Mouse (Mus musculus) forebrain, embryonic 11.5 days (tissue): Measurements from ENCODE around the gene Wfdc6a. TPM values are rescaled to one million over a fixed set of nuclear protein-coding genes. Genes with fewer than 3 reads are reported as not detected.
"Not testable (repeated sequence)": the region's sequence is repeated elsewhere in the genome, so short reads cannot be mapped to it uniquely, and the experiment has no call there.

Source experiments
- ATAC-seq: fragments of 200-750 bp; cut with Nextera tagmentation; replicated peaks from 2 replicates; pipeline ENCODE4 v1.8.0; 2017; ENCODE audit warnings: moderate TSS enrichment; ENCODE audit not compliant: low FRiP score
- DNase-seq: peaks from one replicate; pipeline ENCODE4 v3.0.0-alpha.2; 2017; ENCODE audit warnings: low spot score
- H3K27ac ChIP-seq: fragments of 300-500 bp; sonication (generic); 2 replicates; pipeline ENCODE4 v1.5.1; 2014; ENCODE audit warnings: low read depth, low read length
- H3K27me3 ChIP-seq: fragments of 300-500 bp; sonication (generic); 2 replicates; pipeline ENCODE4 v1.6.1; 2014; ENCODE audit warnings: mild to moderate bottlenecking, low read length, mixed read lengths; ENCODE audit not compliant: control insufficient read depth, insufficient read depth
- H3K36me3 ChIP-seq: fragments of 300-500 bp; sonication (generic); 2 replicates; pipeline ENCODE4 v1.6.1; 2014; ENCODE audit warnings: mild to moderate bottlenecking, low read length, moderate library complexity, mixed read lengths; ENCODE audit not compliant: control insufficient read depth, insufficient read depth
- H3K4me1 ChIP-seq: fragments of 300-500 bp; sonication (generic); replicated peaks from 2 replicates; pipeline ENCODE4 v1.6.1; 2014; ENCODE audit warnings: low read length, mixed read lengths; ENCODE audit not compliant: control insufficient read depth, insufficient read depth
- H3K4me2 ChIP-seq: fragments of 300-500 bp; sonication (generic); 2 replicates; pipeline ENCODE4 v1.6.1; 2014; ENCODE audit warnings: low read depth, mild to moderate bottlenecking, low read length, moderate library complexity, mixed read lengths; ENCODE audit not compliant: severe bottlenecking
- H3K4me3 ChIP-seq: fragments of 300-500 bp; sonication (generic); 2 replicates; pipeline ENCODE4 v1.5.1; 2014; ENCODE audit warnings: low read depth, low read length
- H3K9ac ChIP-seq: fragments of 300-500 bp; sonication (generic); 2 replicates; pipeline ENCODE4 v1.6.1; 2014; ENCODE audit warnings: low read length
- H3K9me3 ChIP-seq: fragments of 300-500 bp; sonication (generic); 2 replicates; pipeline ENCODE4 v1.6.1; 2016; ENCODE audit warnings: low read length, mixed read lengths; ENCODE audit not compliant: control insufficient read depth
- WGBS: fragments of 180-500 bp; shearing (Covaris S2); extraction: QIAGEN DNeasy Blood & Tissue Kit; methylation state at CpG from one replicate; pipeline ENCODE4 v1.1.7; 2014; 5-methylcytosine and 5-hydroxymethylcytosine counted together
- polyA plus RNA-seq: library from polyadenylated mRNA; unstranded; fragments of >200 nt; fragmentation: Nextera tagmentation; extraction: Ambion mirVana; gene quantifications from 2 replicates; pipeline ENCODE4 v1.2.1, GENCODE M21; 2014

Gene Wfdc6a
- polyA plus RNA-seq, 1 experiment from 2014 or later, result not detected

GRCm38 (mm10) chr2:164593494-164593893, 8.2 kb upstream of the Wfdc6a start, which contains the start of gene Eppin:
TSS of gene Eppin (minus strand) at chr2:164593594.
- no peaks in the 10 kb centered on the region for H3K9me3 ChIP-seq
- H3K4me3 ChIP-seq, result no peak within 1 kb of the TSS
- no peak within 1 kb of the TSS for H3K9ac ChIP-seq
- no peaks in the 10 kb centered on the region for H3K4me1 ChIP-seq
- H3K27ac ChIP-seq, result no peak within 1 kb of the TSS
- no peaks in the 10 kb centered on the region for H3K36me3 ChIP-seq
- no peaks in the 10 kb centered on the region for H3K27me3 ChIP-seq
- ATAC-seq, result no peak
- DNase-seq, result no peak
- no peak within 1 kb of the TSS for H3K4me2 ChIP-seq
- WGBS, result 85% methylated on average over 4 of the region's 4 CpGs

- ATAC-seq (0 out of 2 replicates have a peak, but pooled peaks have one; percentile 44), DNase-seq (peak; percentile 58)
- 12% methylated on average over 4 of the region's 4 CpGs for WGBS
- Histone ChIP-seq H3K9me3 (no peaks in the 10 kb centered on the region), H3K4me3 (no peak overlapping the region), H3K4me1 (no peaks in the 10 kb centered on the region), H3K27ac (no peak overlapping the region), H3K4me2 (no peak overlapping the region), H3K36me3 (no peaks in the 10 kb centered on the region), H3K9ac (peak overlapping the region; percentile 12; the same call in 1 of the 2 replicates), H3K27me3 (no peaks in the 10 kb centered on the region)
Measured at GRCm38 (mm10) chr2:164592014-164592413, 6.8 kb upstream of the Wfdc6a start.

- H3K4me1 ChIP-seq, H3K27me3 ChIP-seq, H3K4me3 ChIP-seq, H3K4me2 ChIP-seq, H3K36me3 ChIP-seq, H3K9me3 ChIP-seq, H3K9ac ChIP-seq, ATAC-seq, DNase-seq, H3K27ac ChIP-seq: not testable (repeated sequence)
- 84% methylated on average over 6 of the region's 6 CpGs for WGBS
Measured at GRCm38 (mm10) chr2:164573359-164573758, 11.9 kb downstream of the Wfdc6a start, which contains the start of gene Spint3. TSS of gene Spint3 (minus strand) at chr2:164573459.

GRCm38 (mm10) chr2:164567460-164567859, 17.8 kb downstream of the Wfdc6a start:
- H3K4me1 ChIP-seq, result peaks cover 8% of the 10 kb centered on the region; the same call in 1 of the 2 replicates
- WGBS, result 91% methylated on average over 5 of the region's 5 CpGs
- DNase-seq, result no peak

GRCm38 (mm10) chr2:164566997-164567396, 18.2 kb downstream of the Wfdc6a start:
- ATAC-seq (no peak), DNase-seq (no peak)
- H3K4me2 ChIP-seq, result no peak overlapping the region
- H3K27me3 ChIP-seq, result no peaks in the 10 kb centered on the region
- no peak overlapping the region for H3K4me3 ChIP-seq
- peaks cover 10% of the 10 kb centered on the region; the same call in 1 of the 2 replicates for H3K4me1 ChIP-seq
- H3K27ac ChIP-seq, result no peak overlapping the region
- no peak overlapping the region for H3K9ac ChIP-seq
- no peaks in the 10 kb centered on the region for H3K9me3 ChIP-seq
- 86% methylated on average over 2 of the region's 2 CpGs for WGBS
- no peaks in the 10 kb centered on the region; the same call in 1 of the 2 replicates for H3K36me3 ChIP-seq

More at GRCm38 (mm10) chr2:164567460-164567859, 17.8 kb downstream of the Wfdc6a start:
- H3K27ac ChIP-seq, result no peak overlapping the region
- no peak overlapping the region for H3K4me2 ChIP-seq
- no peak for ATAC-seq
- no peak overlapping the region for H3K9ac ChIP-seq
- no peaks in the 10 kb centered on the region for H3K9me3 ChIP-seq
- no peaks in the 10 kb centered on the region; the same call in 1 of the 2 replicates for H3K36me3 ChIP-seq
- no peaks in the 10 kb centered on the region for H3K27me3 ChIP-seq
- H3K4me3 ChIP-seq, result no peak overlapping the region

GRCm38 (mm10) chr2:164564346-164564745, 20.9 kb downstream of the Wfdc6a start:
- Histone ChIP-seq H3K9ac (no peak overlapping the region), H3K9me3 (no peaks in the 10 kb centered on the region), H3K27ac (no peak overlapping the region), H3K4me3 (no peak overlapping the region), H3K4me1 (peaks cover 10% of the 10 kb centered on the region; the same call in 1 of the 2 replicates), H3K27me3 (no peaks in the 10 kb centered on the region; the same call in 1 of the 2 replicates), H3K4me2 (no peak overlapping the region), H3K36me3 (no peaks in the 10 kb centered on the region; the same call in 1 of the 2 replicates)
- WGBS, result 89% methylated on average over 5 of the region's 5 CpGs
- DNase-seq (no peak), ATAC-seq (no peak)

GRCm38 (mm10) chr2:164563339-164564038, 21.8 kb downstream of the Wfdc6a start:
- no peaks in the 10 kb centered on the region; the same call in 1 of the 2 replicates for H3K27me3 ChIP-seq
- H3K27ac ChIP-seq, result no peak overlapping the region
- H3K9me3 ChIP-seq, result no peaks in the 10 kb centered on the region
- H3K4me3 ChIP-seq, result peak overlapping the region; percentile 42
- H3K9ac ChIP-seq, result peak overlapping the region; percentile 79
- WGBS, result under 1% methylated on average over 32 of the region's 32 CpGs
- peak; percentile 82 for DNase-seq
- peak overlapping the region; percentile 88 for H3K4me2 ChIP-seq
- peak; percentile 77 for ATAC-seq
- H3K36me3 ChIP-seq, result no peaks in the 10 kb centered on the region; the same call in 1 of the 2 replicates
- H3K4me1 ChIP-seq, result peaks cover 10% of the 10 kb centered on the region; the same call in 1 of the 2 replicates

GRCm38 (mm10) chr2:164562391-164563188, 22.7 kb downstream of the Wfdc6a start, which contains the start of gene Wfdc2:
TSS of gene Wfdc2 (plus strand) at chr2:164562413.
- peak within 1 kb of the TSS; percentile 88 for H3K4me2 ChIP-seq
- DNase-seq, result peak; percentile 58
- H3K36me3 ChIP-seq, result no peaks in the 10 kb centered on the region; the same call in 1 of the 2 replicates
- no peak within 1 kb of the TSS for H3K27ac ChIP-seq
- H3K9ac ChIP-seq, result peak within 1 kb of the TSS; percentile 79
- WGBS, result under 1% methylated on average over 22 of the region's 24 CpGs
- peaks cover 10% of the 10 kb centered on the region; the same call in 1 of the 2 replicates for H3K4me1 ChIP-seq
- no peaks in the 10 kb centered on the region; the same call in 1 of the 2 replicates for H3K27me3 ChIP-seq
- peak; percentile 25 for ATAC-seq
- peak within 1 kb of the TSS; percentile 42 for H3K4me3 ChIP-seq
- H3K9me3 ChIP-seq, result no peaks in the 10 kb centered on the region
